Mouse (Mus musculus) cerebellum, adult 2 months (tissue): Measurements from ENCODE around the gene Aldob.

Experiments
- CTCF ChIP-seq: fragments of 200-500 bp; IDR thresholded peaks from 2 replicates; pipeline ENCODE4 v1.5.1; 2011; ENCODE audit warnings: low read depth, mild to moderate bottlenecking, control low read depth, low read length, moderate library complexity, borderline replicate concordance; ENCODE audit not compliant: insufficient read depth
- POLR2A ChIP-seq: fragments of 200-500 bp; IDR thresholded peaks from 2 replicates; pipeline ENCODE4 v1.6.1; 2011; ENCODE audit warnings: low read length, control low read depth, borderline replicate concordance; ENCODE audit not compliant: insufficient read depth

GRCm38 (mm10) chr4:49596846-49597182 is 47.5 kb upstream of the Aldob start:
- no peak for TF ChIP-seq POLR2A
- TF ChIP-seq CTCF, result no peak
